Mouse (Mus musculus) neural tube, embryonic 12.5 days (tissue): ENCODE results near the gene Pdcd1lg2. TPM values are rescaled to one million over a fixed set of nuclear protein-coding genes. Genes with fewer than 3 reads are reported as not detected.
"Not testable (repeated sequence)": the region's sequence is repeated elsewhere in the genome, so short reads cannot be mapped to it uniquely, and the experiment has no call there.

Experiments used
- ATAC-seq: fragments of 200-750 bp; cut with Nextera tagmentation; 2 replicates; pipeline ENCODE4 v1.8.0; 2017; ENCODE audit warnings: low read depth, mild to moderate bottlenecking, moderate TSS enrichment, moderate library complexity; ENCODE audit not compliant: low FRiP score
- H3K27ac ChIP-seq: fragments of 300-500 bp; sonication (generic); 2 replicates; pipeline ENCODE4 v1.5.1; 2016
- H3K27me3 ChIP-seq: fragments of 300-500 bp; sonication (generic); replicated peaks from 2 replicates; pipeline ENCODE4 v1.6.1; 2016; ENCODE audit warnings: mild to moderate bottlenecking
- H3K36me3 ChIP-seq: fragments of 300-500 bp; sonication (generic); 2 replicates; pipeline ENCODE4 v1.6.1; 2016; ENCODE audit warnings: mild to moderate bottlenecking
- H3K4me1 ChIP-seq: fragments of 300-500 bp; sonication (generic); 2 replicates; pipeline ENCODE4 v1.6.1; 2016
- H3K4me2 ChIP-seq: fragments of 300-500 bp; sonication (generic); replicated peaks from 2 replicates; pipeline ENCODE4 v1.6.1; 2016; ENCODE audit warnings: mild to moderate bottlenecking
- H3K4me3 ChIP-seq: fragments of 300-500 bp; sonication (generic); 2 replicates; pipeline ENCODE4 v1.5.1; 2016
- H3K9ac ChIP-seq: fragments of 300-500 bp; sonication (generic); 2 replicates; pipeline ENCODE4 v1.6.1; 2016; ENCODE audit warnings: mild to moderate bottlenecking
- H3K9me3 ChIP-seq: fragments of 300-500 bp; sonication (generic); 2 replicates; pipeline ENCODE4 v1.6.1; 2016; ENCODE audit warnings: mild to moderate bottlenecking
- WGBS: fragments of 180-500 bp; shearing (Covaris S2); methylation state at CpG from one replicate; pipeline ENCODE4 v1.1.7; 2016; 5-methylcytosine and 5-hydroxymethylcytosine counted together
- polyA plus RNA-seq: library from polyadenylated mRNA; unstranded; fragments of >200 nt; fragmentation: Nextera tagmentation; extraction: Ambion mirVana; gene quantifications from 2 replicates; pipeline ENCODE4 v1.2.1, GENCODE M21; 2016

Gene Pdcd1lg2
- polyA plus RNA-seq, 1 experiment from 2014 or later, result not detected

DNA sequence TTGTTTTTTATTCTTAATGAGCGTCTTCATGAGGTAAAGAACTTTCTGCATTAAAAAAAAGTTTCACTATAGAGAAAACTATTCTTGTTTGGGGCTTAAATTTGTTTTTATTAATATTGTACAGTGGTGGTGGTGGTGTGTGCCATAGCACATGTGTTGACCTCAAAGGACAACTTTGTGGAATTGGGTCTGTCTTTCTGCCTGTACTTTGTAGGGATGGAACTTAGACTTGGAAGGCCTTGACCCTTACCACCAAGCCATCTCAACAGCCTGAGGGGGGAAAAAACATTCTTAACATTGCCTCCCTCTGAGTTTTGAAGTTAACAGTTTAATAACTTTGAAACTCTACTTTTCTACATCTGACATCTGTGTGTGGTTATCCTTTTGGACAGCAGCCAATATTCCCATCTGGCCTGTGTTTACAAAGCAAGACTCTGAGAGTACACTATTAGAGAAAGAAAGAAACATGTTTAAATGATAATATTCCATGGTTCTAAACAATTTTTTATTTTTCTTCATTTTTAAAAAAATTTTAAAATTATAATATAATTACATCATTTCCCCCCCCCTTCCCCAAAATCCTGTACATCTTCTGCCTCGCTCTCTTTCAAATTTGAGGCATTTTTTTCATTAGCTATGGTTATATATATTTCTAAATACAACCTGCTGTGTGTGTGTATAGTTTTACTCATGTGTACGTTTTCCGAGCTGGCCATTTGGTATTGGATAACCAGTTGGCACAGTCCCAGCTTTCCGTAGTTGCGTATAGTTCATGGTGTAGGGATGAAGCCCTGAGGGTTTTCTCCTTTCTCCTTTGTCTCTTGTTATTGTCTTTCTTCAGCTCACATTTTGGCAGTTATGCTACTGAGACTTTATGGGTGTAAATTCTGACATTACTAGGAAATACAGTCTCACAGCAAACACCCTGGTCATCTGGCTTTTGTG lies 2.0 kb downstream of the Pdcd1lg2 start:
- no peaks in the 10 kb centered on the region for H3K36me3 ChIP-seq
- H3K4me2 ChIP-seq, result no peak overlapping the region
- no peak overlapping the region for H3K27ac ChIP-seq
- no peaks in the 10 kb centered on the region for H3K27me3 ChIP-seq
- H3K9me3 ChIP-seq, result no peaks in the 10 kb centered on the region
- H3K9ac ChIP-seq, result no peak overlapping the region
- H3K4me1 ChIP-seq, result no peaks in the 10 kb centered on the region
- 77% methylated on average over 6 of the region's 6 CpGs for WGBS
- no peak for ATAC-seq
- no peak overlapping the region for H3K4me3 ChIP-seq

DNA sequence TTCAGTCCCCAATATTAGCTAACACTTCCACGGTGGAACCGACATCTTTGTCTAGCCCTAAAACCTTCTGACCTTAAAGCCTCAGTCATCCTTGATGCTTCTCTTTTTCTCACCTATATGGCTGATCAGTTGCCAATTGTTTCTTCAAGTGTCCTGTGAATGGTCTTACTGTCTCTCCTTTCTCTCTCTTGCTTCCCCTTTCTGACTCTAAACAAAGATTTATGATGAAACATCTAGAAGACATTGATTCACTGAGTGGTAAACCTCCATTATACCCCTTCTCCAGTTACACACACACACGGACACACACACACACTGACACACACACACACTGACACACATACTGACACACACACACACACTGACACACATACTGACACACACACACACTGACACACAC lies 3.8 kb downstream of the Pdcd1lg2 start:
- Histone ChIP-seq H3K9me3 (no peaks in the 10 kb centered on the region), H3K36me3 (no peaks in the 10 kb centered on the region), H3K9ac (no peak overlapping the region), H3K27me3 (no peaks in the 10 kb centered on the region), H3K4me1 (no peaks in the 10 kb centered on the region), H3K4me2 (no peak overlapping the region), H3K27ac (no peak overlapping the region), H3K4me3 (no peak overlapping the region)
- no peak for ATAC-seq
- 80% methylated on average over 3 of the region's 3 CpGs for WGBS

DNA sequence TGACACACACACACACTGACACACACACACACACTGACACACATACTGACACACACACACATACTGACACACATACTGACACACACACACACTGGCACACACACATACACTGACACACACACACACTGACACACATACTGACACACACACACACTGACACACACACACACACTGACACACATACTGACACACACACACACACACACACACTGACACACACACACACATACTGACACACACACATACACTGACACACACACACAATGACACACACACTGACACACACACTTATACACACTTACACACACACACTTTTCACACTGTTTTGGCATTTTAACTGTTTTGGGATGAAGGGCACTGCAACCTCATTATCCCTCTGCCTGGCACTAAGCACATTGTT lies 4.2 kb downstream of the Pdcd1lg2 start:
- H3K36me3 ChIP-seq, H3K27ac ChIP-seq, H3K27me3 ChIP-seq, H3K4me1 ChIP-seq, ATAC-seq, H3K9ac ChIP-seq, H3K4me3 ChIP-seq, H3K4me2 ChIP-seq, H3K9me3 ChIP-seq: not testable (repeated sequence)

DNA sequence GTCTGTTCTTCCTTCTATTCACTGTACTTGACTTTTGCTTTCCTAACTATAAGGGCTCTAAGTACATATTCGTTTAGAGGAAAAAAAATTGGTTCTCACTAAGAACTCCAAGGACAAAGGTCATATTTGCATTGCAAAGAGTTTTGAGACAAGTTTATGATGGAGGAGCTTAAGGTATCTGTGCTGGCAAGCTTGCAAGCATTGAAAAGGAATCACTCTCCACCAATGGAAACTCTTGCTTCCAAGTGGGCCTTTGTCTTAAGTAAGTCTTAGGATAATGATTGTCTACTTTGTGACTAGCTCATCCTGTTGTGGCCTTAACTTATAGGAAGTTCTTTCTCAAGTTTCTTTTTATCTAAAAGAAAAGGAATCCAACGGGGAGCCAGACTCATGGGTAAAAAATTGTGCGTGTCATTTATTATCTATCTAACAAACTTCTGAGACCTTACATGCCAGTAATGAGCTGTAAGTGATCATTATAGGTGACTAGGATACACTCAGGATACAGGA lies 5.7 kb downstream of the Pdcd1lg2 start:
- Histone ChIP-seq H3K27me3 (no peaks in the 10 kb centered on the region), H3K4me2 (no peak overlapping the region), H3K9me3 (no peaks in the 10 kb centered on the region), H3K4me3 (no peak overlapping the region), H3K36me3 (no peaks in the 10 kb centered on the region), H3K27ac (no peak overlapping the region), H3K9ac (no peak overlapping the region), H3K4me1 (no peaks in the 10 kb centered on the region)
- 78% methylated on average over 3 of the region's 3 CpGs for WGBS
- no peak for ATAC-seq

DNA sequence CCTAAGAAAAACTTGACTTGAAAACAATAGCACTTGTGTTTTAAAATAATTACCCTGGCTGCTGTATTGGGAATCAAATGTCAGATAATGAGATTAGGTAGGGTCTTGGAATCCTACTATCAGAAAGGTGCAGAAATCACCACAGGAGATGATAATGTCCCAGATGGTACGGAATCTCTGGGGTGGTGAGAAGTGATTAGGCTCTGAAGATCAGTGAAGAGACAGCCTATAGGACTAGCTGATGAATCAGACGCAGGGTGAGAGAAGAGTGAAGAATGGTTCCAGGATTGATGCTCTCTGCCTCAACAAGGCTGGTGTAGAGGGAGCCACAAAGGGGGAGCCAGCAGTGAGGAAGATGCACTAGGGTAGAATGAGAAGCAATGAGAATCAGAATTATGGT lies 6.5 kb downstream of the Pdcd1lg2 start:
- Histone ChIP-seq H3K4me1 (no peaks in the 10 kb centered on the region), H3K27me3 (no peaks in the 10 kb centered on the region), H3K9ac (no peak overlapping the region), H3K4me2 (no peak overlapping the region), H3K4me3 (no peak overlapping the region), H3K27ac (no peak overlapping the region), H3K36me3 (no peaks in the 10 kb centered on the region), H3K9me3 (no peaks in the 10 kb centered on the region)
- WGBS, result 89% methylated on average over 2 of the region's 2 CpGs
- no peak for ATAC-seq

DNA sequence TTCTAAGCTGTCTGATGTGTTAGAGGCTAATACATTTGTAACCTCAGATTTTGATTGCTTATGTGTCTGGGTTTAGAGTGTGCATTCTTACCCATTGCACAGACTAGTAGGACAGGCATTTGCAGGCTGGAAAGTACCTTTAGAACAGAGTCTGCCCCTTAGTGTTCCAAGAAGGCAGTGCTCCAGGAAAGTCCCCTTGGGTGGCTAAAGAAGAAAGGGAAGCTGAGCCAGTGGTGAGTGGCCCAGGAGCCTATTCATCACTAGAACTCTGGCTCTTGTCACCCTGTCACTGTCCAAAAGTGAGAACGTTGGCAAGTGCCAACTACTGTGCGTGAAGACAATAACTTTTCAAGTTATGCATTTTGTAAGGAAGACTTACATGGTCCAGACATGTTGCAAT lies 7.2 kb downstream of the Pdcd1lg2 start:
- no peak for ATAC-seq
- Histone ChIP-seq H3K4me1 (no peaks in the 10 kb centered on the region), H3K27ac (no peak overlapping the region), H3K4me3 (no peak overlapping the region), H3K9ac (no peak overlapping the region), H3K27me3 (no peaks in the 10 kb centered on the region), H3K36me3 (no peaks in the 10 kb centered on the region), H3K9me3 (no peaks in the 10 kb centered on the region), H3K4me2 (no peak overlapping the region)
- WGBS, result 89% methylated on average over 2 of the region's 2 CpGs

DNA sequence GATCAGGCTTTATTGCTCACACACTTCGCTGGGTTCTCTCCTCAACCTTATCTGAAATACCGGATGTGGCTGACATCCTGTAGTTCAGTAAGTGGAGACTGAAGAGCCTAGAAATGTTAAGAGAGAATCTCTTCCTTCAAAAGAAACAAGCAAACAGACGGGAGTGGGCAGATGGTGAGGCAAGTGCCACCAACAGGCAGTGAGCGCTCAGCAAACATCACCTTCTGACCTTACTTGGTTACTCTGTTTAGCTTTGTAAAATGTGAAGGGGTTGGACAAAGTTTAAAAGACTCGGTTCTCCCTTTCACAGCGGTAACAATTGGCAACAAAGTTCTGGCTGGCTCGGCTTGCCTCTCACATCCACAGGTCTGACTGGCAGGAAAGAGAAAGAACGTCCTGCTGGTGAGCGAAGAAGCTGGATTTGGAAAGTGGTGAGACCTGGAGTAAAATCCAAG lies 8.0 kb downstream of the Pdcd1lg2 start:
- H3K9me3 ChIP-seq, result no peaks in the 10 kb centered on the region
- H3K27ac ChIP-seq, result no peak overlapping the region
- H3K36me3 ChIP-seq, result no peaks in the 10 kb centered on the region
- H3K27me3 ChIP-seq, result no peaks in the 10 kb centered on the region
- no peak overlapping the region for H3K4me2 ChIP-seq
- WGBS, result 43% methylated on average over 9 of the region's 9 CpGs
- no peak overlapping the region for H3K4me3 ChIP-seq
- no peaks in the 10 kb centered on the region for H3K4me1 ChIP-seq
- no peak overlapping the region for H3K9ac ChIP-seq
- ATAC-seq, result no peak

DNA sequence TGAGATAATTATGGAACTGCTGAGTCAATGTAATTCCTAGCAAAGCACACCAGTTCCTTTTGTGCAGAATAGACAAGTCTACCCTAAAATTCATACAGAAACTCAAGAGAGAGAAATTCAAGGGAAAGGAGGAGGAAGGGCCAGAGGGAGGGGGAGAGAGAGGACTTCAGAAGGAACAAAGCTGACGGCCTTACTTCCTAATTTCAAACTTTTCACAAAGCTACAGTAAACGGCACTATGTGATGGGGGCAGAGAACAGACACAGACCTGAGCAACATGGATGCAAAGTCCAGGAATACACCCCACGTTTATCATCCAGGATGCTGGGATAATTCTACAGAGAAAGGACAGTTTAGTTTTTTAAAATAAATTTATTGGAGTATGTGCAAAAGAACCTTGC lies 8.8 kb downstream of the Pdcd1lg2 start:
- no peaks in the 10 kb centered on the region for H3K36me3 ChIP-seq
- H3K27me3 ChIP-seq, result no peaks in the 10 kb centered on the region
- H3K4me2 ChIP-seq, result no peak overlapping the region
- ATAC-seq, result no peak
- H3K9ac ChIP-seq, result no peak overlapping the region
- WGBS, result 75% methylated on average over 3 of the region's 3 CpGs
- no peak overlapping the region for H3K27ac ChIP-seq
- H3K4me3 ChIP-seq, result no peak overlapping the region
- H3K9me3 ChIP-seq, result no peaks in the 10 kb centered on the region
- no peaks in the 10 kb centered on the region for H3K4me1 ChIP-seq

DNA sequence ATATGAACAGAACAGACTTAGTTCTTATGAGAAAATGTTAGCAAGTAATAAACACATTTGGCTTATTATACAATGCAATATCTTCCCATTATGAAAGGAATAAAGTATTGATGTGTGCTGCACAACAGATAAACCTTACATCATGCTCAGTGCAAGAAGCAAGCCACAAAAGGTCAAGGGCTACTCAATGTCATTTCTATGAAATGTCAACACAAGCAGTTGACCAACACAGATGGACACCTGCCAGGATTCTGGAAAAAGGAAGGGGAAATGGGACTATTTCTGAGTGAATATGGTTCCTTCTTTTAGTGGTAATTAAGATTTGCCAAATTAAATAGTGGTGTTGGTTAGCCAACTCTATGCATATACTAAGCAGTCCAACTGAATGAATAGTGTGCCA lies 9.2 kb downstream of the Pdcd1lg2 start:
- ATAC-seq, result no peak
- H3K4me1 ChIP-seq, result no peaks in the 10 kb centered on the region
- H3K4me2 ChIP-seq, result no peak overlapping the region
- no peaks in the 10 kb centered on the region for H3K27me3 ChIP-seq
- no peaks in the 10 kb centered on the region for H3K9me3 ChIP-seq
- H3K9ac ChIP-seq, result no peak overlapping the region
- H3K27ac ChIP-seq, result no peak overlapping the region
- no peak overlapping the region for H3K4me3 ChIP-seq
- no peaks in the 10 kb centered on the region for H3K36me3 ChIP-seq

DNA sequence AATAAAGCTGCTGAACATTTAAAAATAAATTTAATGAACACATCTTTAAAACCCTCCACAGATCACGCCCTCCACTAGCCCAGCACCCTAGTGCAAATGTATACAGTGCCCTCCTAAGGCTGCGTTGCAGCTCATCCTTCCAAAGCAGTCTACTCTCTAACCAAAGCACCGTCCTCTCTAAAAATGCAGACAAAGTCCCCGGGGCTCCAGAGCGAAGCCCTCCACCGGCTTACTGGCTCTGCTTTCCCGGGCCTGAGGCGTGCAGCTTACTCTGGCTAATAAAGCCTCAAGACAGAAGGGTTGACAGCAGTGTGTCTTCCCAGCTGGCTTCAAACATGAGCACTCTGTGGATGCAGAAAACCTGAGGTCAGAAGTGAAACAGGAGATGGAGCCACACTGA lies 9.7 kb downstream of the Pdcd1lg2 start:
- no peak for ATAC-seq
- no peaks in the 10 kb centered on the region for H3K27me3 ChIP-seq
- no peaks in the 10 kb centered on the region for H3K4me1 ChIP-seq
- no peak overlapping the region for H3K4me2 ChIP-seq
- 84% methylated on average over 8 of the region's 8 CpGs for WGBS
- H3K9ac ChIP-seq, result no peak overlapping the region
- H3K36me3 ChIP-seq, result no peaks in the 10 kb centered on the region
- no peak overlapping the region for H3K27ac ChIP-seq
- H3K9me3 ChIP-seq, result no peaks in the 10 kb centered on the region
- no peak overlapping the region for H3K4me3 ChIP-seq

DNA sequence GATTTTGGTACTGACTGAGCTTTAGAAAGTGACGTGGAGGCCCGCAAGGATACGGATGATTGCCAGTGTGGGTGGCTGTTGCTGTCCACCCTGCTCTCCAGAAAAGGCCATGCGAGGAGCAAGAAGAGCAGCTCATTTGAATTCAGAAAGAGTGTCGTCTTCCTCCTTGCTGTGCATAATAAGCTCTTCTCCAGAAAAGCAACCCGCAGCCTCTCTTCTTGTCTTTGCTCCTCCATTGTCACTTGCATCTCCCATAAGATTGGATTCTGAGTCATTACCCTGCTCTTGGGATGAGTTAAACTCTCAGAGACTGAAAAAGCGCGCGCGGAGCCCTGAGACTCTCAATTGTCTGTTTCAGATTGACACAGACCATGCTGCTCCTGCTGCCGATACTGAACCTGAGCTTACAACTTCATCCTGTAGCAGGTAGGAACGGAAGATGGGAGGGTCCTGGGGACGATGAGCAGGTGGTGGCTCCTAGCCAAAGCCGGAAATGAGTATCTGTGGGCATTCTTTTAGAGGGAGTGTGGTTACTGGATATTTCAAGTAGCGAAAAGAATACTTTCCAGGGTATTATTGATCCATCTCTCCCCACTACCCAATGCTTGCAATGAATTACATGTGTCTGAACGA lies 11.4 kb downstream of the Pdcd1lg2 start:
- no peak overlapping the region for H3K27ac ChIP-seq
- no peak overlapping the region for H3K4me3 ChIP-seq
- H3K4me2 ChIP-seq, result no peak overlapping the region
- H3K4me1 ChIP-seq, result no peaks in the 10 kb centered on the region
- ATAC-seq, result no peak
- H3K9ac ChIP-seq, result no peak overlapping the region
- H3K27me3 ChIP-seq, result no peaks in the 10 kb centered on the region
- 85% methylated on average over 16 of the region's 16 CpGs for WGBS
- H3K36me3 ChIP-seq, result no peaks in the 10 kb centered on the region
- no peaks in the 10 kb centered on the region for H3K9me3 ChIP-seq

DNA sequence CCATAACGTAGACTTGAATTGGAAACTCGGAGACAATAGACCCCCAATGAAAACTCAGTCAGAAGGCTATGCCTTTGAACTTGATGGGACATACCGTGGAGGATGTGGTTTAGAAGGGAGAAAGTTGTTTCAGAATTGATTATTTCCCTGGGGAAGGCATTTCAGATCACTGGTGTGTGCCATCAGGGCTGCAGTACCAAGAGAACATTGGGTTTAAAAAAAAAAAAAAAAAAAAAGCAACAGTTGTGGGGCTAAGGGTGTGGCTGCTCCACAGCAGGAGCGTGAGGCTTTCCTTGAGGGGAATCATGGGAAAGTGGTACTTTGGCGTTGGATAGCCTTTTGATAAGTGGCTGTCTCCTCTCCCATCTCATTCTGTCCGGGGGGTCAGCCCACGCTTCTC lies 12.1 kb downstream of the Pdcd1lg2 start:
- no peaks in the 10 kb centered on the region for H3K27me3 ChIP-seq
- no peak overlapping the region for H3K9ac ChIP-seq
- no peaks in the 10 kb centered on the region for H3K36me3 ChIP-seq
- H3K4me2 ChIP-seq, result no peak overlapping the region
- no peak overlapping the region for H3K27ac ChIP-seq
- no peaks in the 10 kb centered on the region for H3K9me3 ChIP-seq
- no peaks in the 10 kb centered on the region for H3K4me1 ChIP-seq
- WGBS, result 80% methylated on average over 7 of the region's 7 CpGs
- ATAC-seq, result no peak
- H3K4me3 ChIP-seq, result no peak overlapping the region
